Mouse (Mus musculus): ENCODE data around the gene Lrrc8d. TPM values are rescaled to one million over a fixed set of nuclear protein-coding genes. Genes with fewer than 3 reads are reported as not detected.

Gene Lrrc8d
- total and polyA plus RNA-seq, 2 experiments from 2014 or later = 8.8 to 10.0 TPM

DNA sequence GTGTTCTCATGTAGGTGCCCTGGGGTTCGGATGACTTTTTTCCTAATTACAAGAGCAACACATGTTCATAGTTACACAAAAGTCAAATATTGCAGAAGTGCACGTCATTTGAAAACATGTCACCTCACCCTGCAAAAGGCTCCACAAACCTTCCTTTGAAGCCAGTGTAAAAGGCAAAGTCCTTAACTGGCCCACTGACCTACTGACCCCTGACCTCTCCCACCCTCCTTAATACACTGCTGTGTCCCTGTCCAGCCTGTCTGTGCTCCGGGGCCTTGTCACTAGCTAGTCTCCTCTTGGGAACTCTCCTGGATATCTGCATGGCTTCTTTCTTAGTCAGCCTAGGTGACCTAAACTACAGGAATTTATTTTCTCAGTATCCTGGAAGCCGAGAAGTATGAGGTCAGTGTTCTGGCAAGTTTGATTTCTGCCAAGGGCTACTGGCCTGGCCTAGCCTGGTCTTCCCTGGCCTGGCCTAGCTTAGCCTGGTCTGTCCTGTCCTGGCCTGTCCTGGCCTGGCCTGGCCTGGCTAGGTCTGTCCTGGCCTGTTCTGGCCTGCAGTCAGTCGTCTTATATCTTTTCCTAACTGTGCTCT, 127.2 kb downstream of the Lrrc8d start:
- Histone ChIP-seq H3K27me3 (ENCODE audit: control insufficient read depth, insufficient read depth, low read length) (no peaks in the 10 kb centered on the region), H3K9ac (replicated peaks; ENCODE audit: low read depth, low read length) (no peak overlapping the region), H3K4me3 (ENCODE audit: low read depth, low read length) (no peak overlapping the region), H3K4me1 (ENCODE audit: control insufficient read depth, insufficient read depth) (peaks cover 16% of the 10 kb centered on the region), H3K27ac (ENCODE audit: low read depth) (no peak overlapping the region), H3K9me3 (replicated peaks; ENCODE audit: control insufficient read depth, low read length) (no peaks in the 10 kb centered on the region), H3K4me2 (ENCODE audit: low read depth, low read length) (no peak overlapping the region), H3K36me3 (replicated peaks; ENCODE audit: control insufficient read depth, insufficient read depth, low read length) (no peaks in the 10 kb centered on the region)
- no peak for ATAC-seq (ENCODE audit: insufficient read depth, low read depth)
- DNase-seq (ENCODE audit: low spot score) = no peak
- no peak for TF ChIP-seq CTCF (IDR thresholded peaks at IDR 0.05; ENCODE audit: low read depth)
- no peak for TF ChIP-seq EP300 (IDR thresholded peaks at IDR 0.05; ENCODE audit: low read depth)
- 74% methylated on average over 5 of the region's 5 CpGs for WGBS

DNA sequence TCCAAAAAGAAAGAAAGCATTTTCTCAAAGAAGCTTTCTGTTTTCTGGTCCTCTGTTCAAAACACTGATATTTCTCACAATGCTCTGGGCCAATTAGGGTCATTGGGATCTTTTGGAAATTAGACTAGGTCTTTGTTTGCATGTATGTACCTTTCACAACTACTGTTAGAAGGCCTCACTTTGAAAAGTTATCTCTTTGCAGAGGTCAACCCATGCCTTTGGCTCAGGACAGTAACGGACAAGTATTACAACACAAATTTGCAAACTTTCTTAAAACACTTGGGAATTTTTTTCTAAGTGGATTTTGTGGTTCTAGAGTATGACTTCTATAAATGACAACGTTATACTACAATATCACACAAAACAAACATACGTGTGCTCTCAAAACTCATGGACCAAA, 128.3 kb downstream of the Lrrc8d start:
- no peaks in the 10 kb centered on the region for H3K27me3 ChIP-seq (ENCODE audit: control insufficient read depth, insufficient read depth, low read length)
- TF ChIP-seq EP300 (IDR thresholded peaks at IDR 0.05; ENCODE audit: low read depth) = no peak
- no peak for TF ChIP-seq CTCF (IDR thresholded peaks at IDR 0.05; ENCODE audit: low read depth)
- peaks cover 16% of the 10 kb centered on the region for H3K4me1 ChIP-seq (ENCODE audit: control insufficient read depth, insufficient read depth)
- no peak overlapping the region for H3K27ac ChIP-seq (ENCODE audit: low read depth)
- H3K4me2 ChIP-seq (ENCODE audit: low read depth, low read length) = no peak overlapping the region
- H3K4me3 ChIP-seq (ENCODE audit: low read depth, low read length) = no peak overlapping the region
- H3K9ac ChIP-seq (replicated peaks; ENCODE audit: low read depth, low read length) = no peak overlapping the region
- no peaks in the 10 kb centered on the region for H3K9me3 ChIP-seq (replicated peaks; ENCODE audit: control insufficient read depth, low read length)
- ATAC-seq (ENCODE audit: insufficient read depth, low read depth) = no peak
- H3K36me3 ChIP-seq (replicated peaks; ENCODE audit: control insufficient read depth, insufficient read depth, low read length) = no peaks in the 10 kb centered on the region
- DNase-seq (ENCODE audit: low spot score) = no peak
- WGBS = 92% methylated on average over 3 of the region's 3 CpGs

GRCm38 (mm10) chr5:105829008-105829586, 129.3 kb downstream of the Lrrc8d start:
- DNase-seq (ENCODE audit: low spot score) (peak; percentile 34), ATAC-seq (ENCODE audit: insufficient read depth, low read depth) (peak; percentile 37; the same call in 1 of the 2 replicates)
- Histone ChIP-seq H3K9me3 (replicated peaks; ENCODE audit: control insufficient read depth, low read length) (no peaks in the 10 kb centered on the region), H3K27ac (ENCODE audit: low read depth) (no peak overlapping the region), H3K4me2 (ENCODE audit: low read depth, low read length) (no peak overlapping the region), H3K36me3 (replicated peaks; ENCODE audit: control insufficient read depth, insufficient read depth, low read length) (no peaks in the 10 kb centered on the region), H3K4me3 (ENCODE audit: low read depth, low read length) (no peak overlapping the region), H3K9ac (replicated peaks; ENCODE audit: low read depth, low read length) (no peak overlapping the region), H3K4me1 (ENCODE audit: control insufficient read depth, insufficient read depth) (peaks cover 12% of the 10 kb centered on the region), H3K27me3 (ENCODE audit: control insufficient read depth, insufficient read depth, low read length) (no peaks in the 10 kb centered on the region)
- 26% methylated on average over 7 of the region's 7 CpGs for WGBS
- TF ChIP-seq EP300 (IDR thresholded peaks at IDR 0.05; ENCODE audit: low read depth) (no peak), CTCF (IDR thresholded peaks at IDR 0.05; ENCODE audit: low read depth) (no peak)

DNA sequence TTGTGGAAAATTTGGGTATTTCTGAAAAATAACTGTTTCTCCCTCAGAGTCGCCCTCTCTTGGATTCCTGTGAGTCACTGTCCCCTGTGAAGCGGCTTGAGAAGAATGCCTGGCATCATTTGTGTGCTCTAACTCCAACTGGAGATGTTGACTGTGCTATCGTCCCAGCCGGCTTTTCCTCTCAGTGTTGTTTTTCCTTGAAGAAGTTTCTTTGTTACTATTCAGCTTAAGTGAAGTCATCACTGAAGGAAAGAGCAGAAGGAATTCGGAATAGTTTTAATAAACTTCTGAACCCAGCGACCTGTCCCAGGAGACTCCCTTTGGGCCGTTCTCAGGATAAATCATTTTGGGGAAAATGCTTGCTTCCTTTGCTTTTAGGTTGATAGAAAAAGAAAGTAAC, 132.4 kb downstream of the Lrrc8d start:
- H3K9me3 ChIP-seq (replicated peaks; ENCODE audit: control insufficient read depth, low read length) = no peaks in the 10 kb centered on the region
- H3K4me3 ChIP-seq (ENCODE audit: low read depth, low read length) = no peak overlapping the region
- no peaks in the 10 kb centered on the region for H3K36me3 ChIP-seq (replicated peaks; ENCODE audit: control insufficient read depth, insufficient read depth, low read length)
- H3K9ac ChIP-seq (replicated peaks; ENCODE audit: low read depth, low read length) = no peak overlapping the region
- DNase-seq (ENCODE audit: low spot score) (peak; percentile 58), ATAC-seq (ENCODE audit: insufficient read depth, low read depth) (peak; percentile 42; the same call in 1 of the 2 replicates)
- 0 out of 2 replicates have a peak overlapping the region, but pooled peaks have one; percentile 3 for H3K4me2 ChIP-seq (ENCODE audit: low read depth, low read length)
- no peaks in the 10 kb centered on the region for H3K27me3 ChIP-seq (ENCODE audit: control insufficient read depth, insufficient read depth, low read length)
- TF ChIP-seq CTCF (IDR thresholded peaks at IDR 0.05; ENCODE audit: low read depth) (no peak), EP300 (IDR thresholded peaks at IDR 0.05; ENCODE audit: low read depth) (no peak)
- WGBS = 61% methylated on average over 7 of the region's 7 CpGs
- H3K27ac ChIP-seq (ENCODE audit: low read depth) = 0 out of 2 replicates have a peak overlapping the region, but pooled peaks have one; percentile 3
- peaks cover 10% of the 10 kb centered on the region for H3K4me1 ChIP-seq (ENCODE audit: control insufficient read depth, insufficient read depth)

DNA sequence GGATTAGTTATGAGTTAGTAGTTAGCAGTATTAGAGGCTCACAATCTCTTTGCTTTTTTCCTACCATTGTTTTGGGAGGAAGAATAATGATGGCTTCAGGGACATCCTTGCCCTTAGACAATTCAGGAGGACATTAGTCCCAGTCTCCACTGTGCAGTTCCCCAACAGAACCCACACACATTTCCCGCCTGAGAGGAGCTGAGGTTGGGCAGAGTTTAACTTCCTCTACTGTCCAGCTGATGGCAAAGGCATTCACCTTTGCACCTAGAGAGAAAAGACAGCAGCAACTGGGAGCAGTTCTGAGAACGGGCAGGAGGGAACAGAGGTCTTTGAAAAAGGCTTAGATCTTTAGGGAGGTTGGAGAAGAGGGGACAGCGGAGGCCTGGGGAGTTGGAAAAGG, 134.2 kb downstream of the Lrrc8d start:
- Histone ChIP-seq H3K9me3 (replicated peaks; ENCODE audit: control insufficient read depth, low read length) (no peaks in the 10 kb centered on the region), H3K4me2 (ENCODE audit: low read depth, low read length) (no peak overlapping the region), H3K27me3 (ENCODE audit: control insufficient read depth, insufficient read depth, low read length) (no peaks in the 10 kb centered on the region), H3K4me1 (ENCODE audit: control insufficient read depth, insufficient read depth) (peaks cover 10% of the 10 kb centered on the region), H3K9ac (replicated peaks; ENCODE audit: low read depth, low read length) (no peak overlapping the region), H3K4me3 (ENCODE audit: low read depth, low read length) (no peak overlapping the region), H3K27ac (ENCODE audit: low read depth) (no peak overlapping the region), H3K36me3 (replicated peaks; ENCODE audit: control insufficient read depth, insufficient read depth, low read length) (no peaks in the 10 kb centered on the region)
- WGBS = 71% methylated on average over 3 of the region's 3 CpGs
- ATAC-seq (ENCODE audit: insufficient read depth, low read depth) = no peak
- TF ChIP-seq CTCF (IDR thresholded peaks at IDR 0.05; ENCODE audit: low read depth) = no peak
- TF ChIP-seq EP300 (IDR thresholded peaks at IDR 0.05; ENCODE audit: low read depth) = no peak
- DNase-seq (ENCODE audit: low spot score) = no peak

Measured in heart, postnatal 0 days (tissue).